Mouse (Mus musculus) lung, postnatal 0 days (tissue): ENCODE results near the gene 6030468B19Rik.

Experiments used
- CTCF ChIP-seq: IDR thresholded peaks from 2 replicates; pipeline ENCODE4 v1.5.1; 2016; ENCODE audit warnings: antibody characterized with exemption, mild to moderate bottlenecking
- EP300 ChIP-seq: IDR thresholded peaks from 2 replicates; pipeline ENCODE4 v1.6.1; 2016; ENCODE audit warnings: antibody characterized with exemption, mild to moderate bottlenecking, control low read depth

GRCm38 (mm10) chr11:117748628-117749027 lies 48.8 kb upstream of the 6030468B19Rik start:
- TF ChIP-seq CTCF (no peak), EP300 (no peak)
